ENCODE assay signal across 19 mouse cellular contexts in genomic region chr6:148373444-148373843, GRCm38 (mm10).
DNase-seq lines count a peak whose midpoint lies in the region; ATAC-seq and TF ChIP-seq lines count a peak whose summit lies in the region.
"Had no signal": no experiment of that assay in that cellular context is flagged by ENCODE, and none has a peak within 500 bp of the region (broad histone marks: within the 10 kb centered on the region; RNA-seq: fewer than 3 reads in every experiment).

No protein-coding gene starts in this region.

- 31% methylated on average over 2 of the region's 2 CpGs for WGBS in kidney, embryonic 14.5 days
- whole genome bisulfite sequencing in midbrain, embryonic 11.5 days: 77% methylated on average over 2 of the region's 2 CpGs
- 78% methylated on average over 2 of the region's 2 CpGs for WGBS in midbrain, embryonic 13.5 days
- 35% methylated on average over 2 of the region's 2 CpGs for WGBS in intestine, embryonic 15.5 days
- WGBS in intestine, postnatal 0 days: 33% methylated on average over 2 of the region's 2 CpGs

- H3K9me3 ChIP-seq in kidney, embryonic 14.5 days (ENCODE audit: control insufficient read depth, low read length): no peaks in the 10 kb centered on the region
- no peaks in the 10 kb centered on the region for H3K9me3 ChIP-seq in midbrain, embryonic 11.5 days (ENCODE audit: control insufficient read depth, low read length)
- no peaks in the 10 kb centered on the region for H3K9me3 ChIP-seq in midbrain, embryonic 13.5 days
- H3K9me3 ChIP-seq in intestine, embryonic 15.5 days: no peaks in the 10 kb centered on the region
- no peaks in the 10 kb centered on the region for H3K9me3 ChIP-seq in intestine, postnatal 0 days (ENCODE audit: control insufficient read depth)
- H3K9me3 ChIP-seq: embryonic facial prominence, embryonic 10.5 days; forebrain, embryonic 13.5 days; hindbrain, embryonic 12.5 days had no signal

- no peaks in the 10 kb centered on the region for H3K27me3 ChIP-seq in kidney, embryonic 14.5 days (ENCODE audit: control insufficient read depth, insufficient read depth, low read length)
- no peaks in the 10 kb centered on the region for H3K27me3 ChIP-seq in midbrain, embryonic 11.5 days (ENCODE audit: control insufficient read depth, insufficient read depth, low read length)
- no peaks in the 10 kb centered on the region for H3K27me3 ChIP-seq in midbrain, embryonic 13.5 days
- H3K27me3 ChIP-seq in intestine, embryonic 15.5 days (replicated peaks): no peaks in the 10 kb centered on the region
- no peaks in the 10 kb centered on the region for H3K27me3 ChIP-seq in intestine, postnatal 0 days (replicated peaks; ENCODE audit: control insufficient read depth, insufficient read depth, low read length)
- H3K27me3 ChIP-seq: forebrain, embryonic 13.5 days; heart, embryonic 13.5 days; hindbrain, embryonic 12.5 days had no signal

- no peak overlapping the region for H3K27ac ChIP-seq in kidney, embryonic 14.5 days (ENCODE audit: low read depth, low read length)
- H3K27ac ChIP-seq in midbrain, embryonic 11.5 days (ENCODE audit: low read depth, low read length): no peak overlapping the region
- no peak overlapping the region for H3K27ac ChIP-seq in midbrain, embryonic 13.5 days
- no peak overlapping the region for H3K27ac ChIP-seq in intestine, embryonic 15.5 days
- no peak overlapping the region for H3K27ac ChIP-seq in intestine, postnatal 0 days (ENCODE audit: low read depth, low read length)
- H3K27ac ChIP-seq: embryonic facial prominence, embryonic 10.5 days; forebrain, embryonic 13.5 days; heart, embryonic 13.5 days; hindbrain, embryonic 12.5 days had no signal

- no peak overlapping the region for H3K4me2 ChIP-seq in kidney, embryonic 14.5 days (replicated peaks; ENCODE audit: low read depth, low read length)
- no peak overlapping the region for H3K4me2 ChIP-seq in midbrain, embryonic 11.5 days
- no peak overlapping the region for H3K4me2 ChIP-seq in midbrain, embryonic 13.5 days (replicated peaks)
- no peak overlapping the region for H3K4me2 ChIP-seq in intestine, embryonic 15.5 days (replicated peaks)
- H3K4me2 ChIP-seq in intestine, postnatal 0 days (replicated peaks; ENCODE audit: low read depth): no peak overlapping the region; the same call in 1 of the 2 replicates
- H3K4me2 ChIP-seq: forebrain, embryonic 13.5 days; heart, embryonic 13.5 days; hindbrain, embryonic 12.5 days had no signal

- no peak for DNase-seq in kidney, postnatal 36 days
- peak; percentile 17 for DNase-seq in midbrain, embryonic 11.5 days (ENCODE audit: low spot score, missing footprints)
- no peak for DNase-seq in testis, postnatal 14 days (ENCODE audit: low spot score)
- DNase-seq in layer of hippocampus, adult 18-20 months (ENCODE audit: low spot score in 2 of 2): no peak
- DNase-seq: adrenal gland, adult 2 months; adrenal gland, postnatal 25 days; cerebellum, adult 18-20 months; cerebellum, postnatal 10 days; forebrain, postnatal 0 days; gastrocnemius, postnatal 14 days; heart, postnatal 4 days had no signal

- 0 out of 2 replicates have a peak, but pooled peaks cover 3% of the 10 kb centered on the region for H3K4me1 ChIP-seq in kidney, embryonic 14.5 days (ENCODE audit: control insufficient read depth, insufficient read depth, low read length)
- no peaks in the 10 kb centered on the region for H3K4me1 ChIP-seq in midbrain, embryonic 11.5 days (ENCODE audit: control insufficient read depth, insufficient read depth, low read length)
- no peaks in the 10 kb centered on the region for H3K4me1 ChIP-seq in midbrain, embryonic 13.5 days (replicated peaks)
- peaks cover 6% of the 10 kb centered on the region; the same call in 1 of the 2 replicates for H3K4me1 ChIP-seq in intestine, embryonic 15.5 days (replicated peaks)
- H3K4me1 ChIP-seq in intestine, postnatal 0 days (replicated peaks; ENCODE audit: control insufficient read depth, insufficient read depth, low read length): no peaks in the 10 kb centered on the region
- H3K4me1 ChIP-seq: embryonic facial prominence, embryonic 10.5 days; forebrain, embryonic 13.5 days; hindbrain, embryonic 12.5 days had no signal

- peak; percentile 13; the same call in 1 of the 2 replicates for TF ChIP-seq CTCF in intestine, postnatal 0 days (IDR thresholded peaks at IDR 0.05; ENCODE audit: low read depth)

- ATAC-seq in kidney, embryonic 14.5 days (ENCODE audit: low FRiP score, low TSS enrichment): peak; percentile 71; the same call in 1 of the 2 replicates
- no peak for ATAC-seq in midbrain, embryonic 11.5 days (ENCODE audit: low FRiP score)
- no peak for ATAC-seq in midbrain, embryonic 13.5 days
- ATAC-seq in intestine, embryonic 15.5 days: peak; percentile 96
- peak; percentile 82 for ATAC-seq in intestine, postnatal 0 days
- ATAC-seq: forebrain, embryonic 13.5 days; forebrain, postnatal 0 days had no signal

- H3K4me3 ChIP-seq in kidney, embryonic 14.5 days (ENCODE audit: low read length): no peak overlapping the region
- H3K4me3 ChIP-seq in midbrain, embryonic 11.5 days (ENCODE audit: low read depth, low read length): no peak overlapping the region
- H3K4me3 ChIP-seq in midbrain, embryonic 13.5 days (replicated peaks): no peak overlapping the region
- no peak overlapping the region for H3K4me3 ChIP-seq in intestine, embryonic 15.5 days (replicated peaks)
- no peak overlapping the region for H3K4me3 ChIP-seq in intestine, postnatal 0 days (ENCODE audit: low read depth, low read length)
- H3K4me3 ChIP-seq: embryonic facial prominence, embryonic 10.5 days; forebrain, embryonic 13.5 days; heart, embryonic 13.5 days; hindbrain, embryonic 12.5 days had no signal

- no peak overlapping the region for H3K9ac ChIP-seq in kidney, embryonic 14.5 days (ENCODE audit: low read depth, low read length)
- H3K9ac ChIP-seq in midbrain, embryonic 11.5 days (ENCODE audit: low read length): no peak overlapping the region
- no peak overlapping the region for H3K9ac ChIP-seq in midbrain, embryonic 13.5 days (replicated peaks)
- H3K9ac ChIP-seq in intestine, embryonic 15.5 days: no peak overlapping the region
- H3K9ac ChIP-seq in intestine, postnatal 0 days (ENCODE audit: low read depth, low read length): no peak overlapping the region
- H3K9ac ChIP-seq: forebrain, embryonic 13.5 days; forebrain, postnatal 0 days; heart, embryonic 13.5 days; hindbrain, embryonic 12.5 days had no signal

- H3K36me3 ChIP-seq in kidney, embryonic 14.5 days (ENCODE audit: control insufficient read depth, insufficient read depth, low read length): no peaks in the 10 kb centered on the region
- H3K36me3 ChIP-seq in midbrain, embryonic 11.5 days (ENCODE audit: control insufficient read depth, insufficient read depth, low read length): no peaks in the 10 kb centered on the region
- H3K36me3 ChIP-seq in midbrain, embryonic 13.5 days: no peaks in the 10 kb centered on the region
- no peaks in the 10 kb centered on the region for H3K36me3 ChIP-seq in intestine, embryonic 15.5 days
- H3K36me3 ChIP-seq in intestine, postnatal 0 days (ENCODE audit: control insufficient read depth, insufficient read depth): no peaks in the 10 kb centered on the region
- H3K36me3 ChIP-seq: embryonic facial prominence, embryonic 10.5 days; heart, embryonic 13.5 days; hindbrain, embryonic 12.5 days had no signal

Comparison
In these comparisons a context has a peak if more than half of its experiments do, and no peak if none do; other contexts are left out.
1. ATAC-seq: peak in kidney, embryonic 14.5 days (single experiment), intestine, embryonic 15.5 days (single experiment) and intestine, postnatal 0 days (single experiment); none in midbrain, embryonic 11.5 days (single experiment) and midbrain, embryonic 13.5 days (single experiment).